Mouse (Mus musculus) left cerebral cortex, postnatal 25 days (tissue): Measurements from ENCODE around the gene Hist1h2br. TPM values are rescaled to one million over a fixed set of nuclear protein-coding genes. Genes with fewer than 3 reads are reported as not detected.

ENCODE experiments used
- microRNA-seq, 2 experiments: library from miRNA; unstranded; fragments of <30 nt; microRNA quantifications; one replicate each; pipeline ENCODE4 v1.2.0; 2022
- total RNA-seq, 2 experiments: library from RNA; stranded (reverse); gene quantifications; 2 replicates each; pipeline ENCODE4 v1.2.3; 2021

Gene Hist1h2br
- total RNA-seq, 2 experiments from 2014 or later: 44.1 to 47.5 TPM

Small RNA genes within 50 kb of the gene (microRNA-seq; reads per million reads assigned to microRNA genes)
- 0 reads per million in 2 experiments for gene Gm19658
- gene Gm44346: 0 reads per million in 2 experiments
- 0 reads per million in 2 experiments for gene Gm44466

Other genes with a start within 250 kb of the Hist1h2br start
- not detected for gene Olfr1362, start 219.7 kb upstream of the Hist1h2br start, total RNA-seq
- not detected for gene Olfr11, start 191.2 kb upstream of the Hist1h2br start, total RNA-seq
- gene Olfr1361, start 170.4 kb upstream of the Hist1h2br start, total RNA-seq: not detected
- not detected for gene Olfr1360, start 156.3 kb upstream of the Hist1h2br start, total RNA-seq
- gene Olfr1359, start 135.6 kb upstream of the Hist1h2br start, total RNA-seq: not detected
- 10 to 100 TPM; 31.3 to 46.4 TPM for gene Hist1h2bl, start 117.6 kb upstream of the Hist1h2br start, total RNA-seq
- gene Hist1h2ai, start 117.3 kb upstream of the Hist1h2br start, total RNA-seq: 10 to 100 TPM; 19.5 to 32.4 TPM
- gene Hist1h3h, start 116.1 kb upstream of the Hist1h2br start, total RNA-seq: 10 to 100 TPM; 58.0 to 64.8 TPM
- gene Hist1h2bm, start 111.7 kb upstream of the Hist1h2br start, total RNA-seq: 1 to 10 TPM; 3.8 to 4.5 TPM
- gene Hist1h4j, start 98.7 kb upstream of the Hist1h2br start, total RNA-seq: 10 to 100 TPM; 18.4 to 22.2 TPM
- gene Hist1h4k, start 83.2 kb upstream of the Hist1h2br start, total RNA-seq: 100 to 1,000 TPM; 333 to 391 TPM
- 10 to 100 TPM; 13.8 TPM for gene Hist1h2ak, start 79.9 kb upstream of the Hist1h2br start, total RNA-seq
- gene Hist1h2bn, start 79.6 kb upstream of the Hist1h2br start, total RNA-seq: 1 to 10 TPM; 3.9 to 8.2 TPM
- gene Hist1h1b, start 53.1 kb upstream of the Hist1h2br start, total RNA-seq: 10 to 100 TPM in 1 of 2 experiments, 1 to 10 TPM in 1; 5.3 to 10.6 TPM
- 10 to 100 TPM; 61.5 to 78.2 TPM for gene Hist1h3i, start 50.4 kb upstream of the Hist1h2br start, total RNA-seq
- gene Hist1h2an, start 46.5 kb upstream of the Hist1h2br start, total RNA-seq: 1 to 10 TPM in 1 of 2 experiments, not detected in 1; 1.1 TPM
- gene Hist1h2bp, start 46.3 kb upstream of the Hist1h2br start, total RNA-seq: 10 to 100 TPM in 1 of 2 experiments, 1 to 10 TPM in 1; 5.8 to 12.1 TPM
- gene Hist1h2bq, start 23.5 kb upstream of the Hist1h2br start, total RNA-seq: 10 to 100 TPM; 44.4 to 48.2 TPM
- gene Hist1h2ao, start 23.3 kb upstream of the Hist1h2br start, total RNA-seq: 10 to 100 TPM in 1 of 2 experiments, 1 to 10 TPM in 1; 5.4 to 34.0 TPM
- 100 to 1,000 TPM; 222 to 263 TPM for gene Hist1h4m, start 22.0 kb upstream of the Hist1h2br start, total RNA-seq
- 10 to 100 TPM; 23.9 to 43.9 TPM for gene Hist1h4n, start 1.5 kb upstream of the Hist1h2br start, total RNA-seq
- 10 to 100 TPM in 1 of 2 experiments, not detected in 1; 23.4 TPM for gene Hist1h2ap, start 236 bp upstream of the Hist1h2br start, total RNA-seq
- gene Zfp184, start 111.4 kb downstream of the Hist1h2br start, total RNA-seq: 1 to 10 TPM; 2.6 to 3.3 TPM
- not detected for gene Pom121l2, start 147.5 kb downstream of the Hist1h2br start, total RNA-seq
- under 1 TPM; 0.25 to 0.39 TPM for gene Prss16, start 176.0 kb downstream of the Hist1h2br start, total RNA-seq
- 10 to 100 TPM; 28.7 to 29.1 TPM for gene Hist1h2ah, start 201.8 kb downstream of the Hist1h2br start, total RNA-seq
- 10 to 100 TPM; 10.0 to 11.6 TPM for gene Hist1h2bk, start 202.1 kb downstream of the Hist1h2br start, total RNA-seq
- 10 to 100 TPM; 60.2 to 73.2 TPM for gene Hist1h4i, start 207.6 kb downstream of the Hist1h2br start, total RNA-seq
- gene Hist1h2ag, start 209.2 kb downstream of the Hist1h2br start, total RNA-seq: 10 to 100 TPM in 1 of 2 experiments, 1 to 10 TPM in 1; 8.5 to 19.5 TPM
- 10 to 100 TPM; 14.0 to 18.1 TPM for gene Hist1h2bj, start 209.5 kb downstream of the Hist1h2br start, total RNA-seq